Mouse (Mus musculus) hindbrain, embryonic 11.5 days (tissue): ENCODE results near the gene Ehbp1. TPM values are rescaled to one million over a fixed set of nuclear protein-coding genes. Genes with fewer than 3 reads are reported as not detected.

Source experiments
- ATAC-seq: fragments of 200-750 bp; cut with Nextera tagmentation; 2 replicates; pipeline ENCODE4 v1.8.0; 2017; ENCODE audit warnings: mild to moderate bottlenecking, moderate TSS enrichment, moderate library complexity; ENCODE audit not compliant: low FRiP score
- DNase-seq: peaks from one replicate; pipeline ENCODE4 v3.0.0-alpha.2; 2015; ENCODE audit warnings: low spot score
- H3K27ac ChIP-seq: fragments of 300-500 bp; sonication (generic); 2 replicates; pipeline ENCODE4 v1.5.1; 2014; ENCODE audit warnings: mild to moderate bottlenecking, low read depth, low read length
- H3K27me3 ChIP-seq: fragments of 300-500 bp; sonication (generic); 2 replicates; pipeline ENCODE4 v1.6.1; 2014; ENCODE audit warnings: mild to moderate bottlenecking, low read length, moderate library complexity, mixed read lengths; ENCODE audit not compliant: control insufficient read depth, insufficient read depth
- H3K36me3 ChIP-seq: fragments of 300-500 bp; sonication (generic); 2 replicates; pipeline ENCODE4 v1.6.1; 2014; ENCODE audit warnings: mild to moderate bottlenecking, low read length, moderate library complexity, mixed read lengths; ENCODE audit not compliant: control insufficient read depth, insufficient read depth
- H3K4me1 ChIP-seq: fragments of 300-500 bp; sonication (generic); replicated peaks from 2 replicates; pipeline ENCODE4 v1.6.1; 2014; ENCODE audit warnings: low read length, mixed read lengths; ENCODE audit not compliant: control insufficient read depth, insufficient read depth
- H3K4me2 ChIP-seq: fragments of 300-500 bp; sonication (generic); replicated peaks from 2 replicates; pipeline ENCODE4 v1.6.1; 2014; ENCODE audit warnings: mild to moderate bottlenecking, low read depth, low read length
- H3K4me3 ChIP-seq: fragments of 300-500 bp; sonication (generic); 2 replicates; pipeline ENCODE4 v1.5.1; 2014; ENCODE audit warnings: low read depth, low read length
- H3K9ac ChIP-seq: fragments of 300-500 bp; sonication (generic); 2 replicates; pipeline ENCODE4 v1.6.1; 2014; ENCODE audit warnings: low read depth, low read length
- H3K9me3 ChIP-seq: fragments of 300-500 bp; sonication (generic); 2 replicates; pipeline ENCODE4 v1.6.1; 2016; ENCODE audit warnings: low read length; ENCODE audit not compliant: control insufficient read depth
- WGBS: fragments of 180-500 bp; shearing (Covaris S2); extraction: QIAGEN DNeasy Blood & Tissue Kit; methylation state at CpG from one replicate; pipeline ENCODE4 v1.1.7; 2014; 5-methylcytosine and 5-hydroxymethylcytosine counted together
- polyA plus RNA-seq: library from polyadenylated mRNA; unstranded; fragments of >200 nt; fragmentation: Nextera tagmentation; extraction: Ambion mirVana; gene quantifications from 2 replicates; pipeline ENCODE4 v1.2.1, GENCODE M21; 2014

Gene Ehbp1
- polyA plus RNA-seq, 1 experiment from 2014 or later = 24.8 TPM

GRCm38 (mm10) chr11:22174311-22174710 lies 167.8 kb downstream of the Ehbp1 start:
- Histone ChIP-seq H3K36me3 (no peaks in the 10 kb centered on the region), H3K27me3 (no peaks in the 10 kb centered on the region), H3K9me3 (no peaks in the 10 kb centered on the region), H3K4me2 (no peak overlapping the region), H3K9ac (no peak overlapping the region), H3K4me3 (no peak overlapping the region), H3K27ac (no peak overlapping the region), H3K4me1 (no peaks in the 10 kb centered on the region)
- ATAC-seq (no peak), DNase-seq (no peak)
- 86% methylated on average over 3 of the region's 3 CpGs for WGBS

- no peaks in the 10 kb centered on the region for H3K4me1 ChIP-seq
- ATAC-seq = no peak
- no peak overlapping the region for H3K4me3 ChIP-seq
- no peak overlapping the region for H3K27ac ChIP-seq
- H3K36me3 ChIP-seq = no peaks in the 10 kb centered on the region
- H3K9ac ChIP-seq = no peak overlapping the region
- no peaks in the 10 kb centered on the region for H3K9me3 ChIP-seq
- no peaks in the 10 kb centered on the region for H3K27me3 ChIP-seq
- no peak for DNase-seq
- no peak overlapping the region for H3K4me2 ChIP-seq
- 92% methylated on average over 6 of the region's 6 CpGs for WGBS
Observed at GRCm38 (mm10) chr11:22170962-22171638, 171.0 kb downstream of the Ehbp1 start.

GRCm38 (mm10) chr11:22157882-22158281 lies 184.2 kb downstream of the Ehbp1 start:
- H3K9me3 ChIP-seq = no peaks in the 10 kb centered on the region
- H3K27me3 ChIP-seq = no peaks in the 10 kb centered on the region

GRCm38 (mm10) chr11:22156182-22156581 lies 185.9 kb downstream of the Ehbp1 start:
- Histone ChIP-seq H3K4me3 (no peak overlapping the region), H3K27ac (no peak overlapping the region), H3K9me3 (no peaks in the 10 kb centered on the region), H3K36me3 (no peaks in the 10 kb centered on the region), H3K27me3 (no peaks in the 10 kb centered on the region), H3K4me2 (no peak overlapping the region), H3K9ac (no peak overlapping the region), H3K4me1 (no peaks in the 10 kb centered on the region)
- whole genome bisulfite sequencing = 93% methylated on average over 2 of the region's 2 CpGs
- no peak for DNase-seq
- no peak for ATAC-seq

More at GRCm38 (mm10) chr11:22157882-22158281, 184.2 kb downstream of the Ehbp1 start:
- WGBS = 92% methylated on average over 4 of the region's 4 CpGs
- Histone ChIP-seq H3K9ac (no peak overlapping the region), H3K4me2 (no peak overlapping the region), H3K27ac (no peak overlapping the region), H3K4me1 (no peaks in the 10 kb centered on the region), H3K36me3 (no peaks in the 10 kb centered on the region), H3K4me3 (no peak overlapping the region)
- no peak for DNase-seq
- no peak for ATAC-seq

- H3K27ac ChIP-seq = no peak overlapping the region
- H3K4me2 ChIP-seq = no peak overlapping the region
- no peaks in the 10 kb centered on the region for H3K27me3 ChIP-seq
- 93% methylated on average over 3 of the region's 3 CpGs for WGBS
- DNase-seq (no peak), ATAC-seq (no peak)
- H3K9ac ChIP-seq = no peak overlapping the region
- no peaks in the 10 kb centered on the region for H3K9me3 ChIP-seq
- H3K4me3 ChIP-seq = no peak overlapping the region
- H3K4me1 ChIP-seq = no peaks in the 10 kb centered on the region
- H3K36me3 ChIP-seq = no peaks in the 10 kb centered on the region
Observed at GRCm38 (mm10) chr11:22155366-22156095, 186.6 kb downstream of the Ehbp1 start.

- Histone ChIP-seq H3K36me3 (no peaks in the 10 kb centered on the region), H3K4me3 (no peak overlapping the region), H3K27ac (no peak overlapping the region), H3K4me1 (no peaks in the 10 kb centered on the region), H3K9me3 (no peaks in the 10 kb centered on the region), H3K9ac (no peak overlapping the region), H3K27me3 (no peaks in the 10 kb centered on the region), H3K4me2 (no peak overlapping the region)
- ATAC-seq (no peak), DNase-seq (no peak)
- WGBS = 88% methylated on average over 9 of the region's 9 CpGs
Observed at GRCm38 (mm10) chr11:22154501-22155294, 187.4 kb downstream of the Ehbp1 start.

GRCm38 (mm10) chr11:22140737-22141136 lies 201.4 kb downstream of the Ehbp1 start:
- no peak for ATAC-seq

GRCm38 (mm10) chr11:22138466-22138865 lies 203.6 kb downstream of the Ehbp1 start:
- H3K27ac ChIP-seq = no peak overlapping the region
- DNase-seq (no peak), ATAC-seq (no peak)
- H3K36me3 ChIP-seq = no peaks in the 10 kb centered on the region
- H3K4me1 ChIP-seq = no peaks in the 10 kb centered on the region
- no peaks in the 10 kb centered on the region for H3K27me3 ChIP-seq
- H3K4me2 ChIP-seq = no peak overlapping the region
- H3K9ac ChIP-seq = no peak overlapping the region
- no peak overlapping the region for H3K4me3 ChIP-seq
- H3K9me3 ChIP-seq = no peaks in the 10 kb centered on the region

More at GRCm38 (mm10) chr11:22140737-22141136, 201.4 kb downstream of the Ehbp1 start:
- Histone ChIP-seq H3K27ac (no peak overlapping the region), H3K9ac (no peak overlapping the region), H3K9me3 (no peaks in the 10 kb centered on the region), H3K4me1 (no peaks in the 10 kb centered on the region), H3K36me3 (no peaks in the 10 kb centered on the region), H3K27me3 (no peaks in the 10 kb centered on the region), H3K4me3 (no peak overlapping the region), H3K4me2 (no peak overlapping the region)
- no peak for DNase-seq
- 84% methylated on average over 2 of the region's 2 CpGs for WGBS
